Mouse (Mus musculus): Measurements from ENCODE around the gene Magee2. TPM values are rescaled to one million over a fixed set of nuclear protein-coding genes. Genes with fewer than 3 reads are reported as not detected.
"Not testable (repeated sequence)": the region's sequence is repeated elsewhere in the genome, so short reads cannot be mapped to it uniquely, and the experiment has no call there.

Magee2 gene
- 1.3 and 2.1 TPM in 2 replicates for total RNA-seq (2012; rRNA removed)

- H3K36me3 ChIP-seq (ENCODE audit: control insufficient read depth, insufficient read depth, low read length, poor library complexity, severe bottlenecking), result no peaks in the 10 kb centered on the region
- H3K4me1 ChIP-seq (ENCODE audit: control insufficient read depth in 2 of 2, insufficient read depth in 2 of 2, low read length in 2 of 2, poor library complexity in 1 of 2), result no peaks in the 10 kb centered on the region
- H3K9me3 ChIP-seq (ENCODE audit: control insufficient read depth, insufficient read depth, low read depth, low read length), result no peaks in the 10 kb centered on the region
- TF ChIP-seq HCFC1 (IDR thresholded peaks at IDR 0.05; ENCODE audit: borderline replicate concordance, insufficient read depth, low read length) (no peak), CHD2 (IDR thresholded peaks at IDR 0.05; ENCODE audit: low read depth, low read length) (no peak), ZC3H11A (IDR thresholded peaks at IDR 0.05; ENCODE audit: borderline replicate concordance, low read depth, low read length) (no peak), MAFK (IDR thresholded peaks at IDR 0.05; ENCODE audit: insufficient read depth, low read depth, low read length) (no peak), ZNF384 (IDR thresholded peaks at IDR 0.05; ENCODE audit: low read depth, low read length) (no peak)
- in situ Hi-C loops (cut with MboI; ENCODE audit: low sequenced_read_pairs in 2 of 2, unreplicated experiment in 2 of 2), result no loop called here
- peak; percentile 29 for DNase-seq (ENCODE audit: low read depth, low spot score)
- H3K9ac ChIP-seq (ENCODE audit: insufficient read depth, low read depth, low read length, poor library complexity, severe bottlenecking), result peak within 1 kb of the TSS; percentile 44
- H3K27ac ChIP-seq (ENCODE audit: insufficient read depth, low read depth, low read length, poor library complexity, severe bottlenecking), result no peak within 1 kb of the TSS
- peak within 1 kb of the TSS; percentile 58 to 80 for H3K4me3 ChIP-seq (ENCODE audit: insufficient read depth in 1 of 2, low read depth in 1 of 2, low read length in 2 of 2, poor library complexity in 1 of 2, severe bottlenecking in 1 of 2)
These were observed at the start of gene Magee2 for GRCm38 (mm10) chrX:104856751-104857341. Gene Magee2, minus strand, starts transcription at chrX:104857267.

GRCm38 (mm10) chrX:104853610-104854009 is 3.5 kb downstream of the Magee2 start:
- Histone ChIP-seq H3K9me3 (ENCODE audit: control insufficient read depth, insufficient read depth, low read depth, low read length) (no peaks in the 10 kb centered on the region), H3K4me3 (ENCODE audit: insufficient read depth in 1 of 2, low read depth in 1 of 2, low read length in 2 of 2, poor library complexity in 1 of 2, severe bottlenecking in 1 of 2) (no peak overlapping the region), H3K27ac (ENCODE audit: insufficient read depth, low read depth, low read length, poor library complexity, severe bottlenecking) (no peak overlapping the region), H3K4me1 (ENCODE audit: control insufficient read depth in 2 of 2, insufficient read depth in 2 of 2, low read length in 2 of 2, poor library complexity in 1 of 2) (no peaks in the 10 kb centered on the region), H3K9ac (ENCODE audit: insufficient read depth, low read depth, low read length, poor library complexity, severe bottlenecking) (no peak overlapping the region), H3K36me3 (ENCODE audit: control insufficient read depth, insufficient read depth, low read length, poor library complexity, severe bottlenecking) (no peaks in the 10 kb centered on the region)
- TF ChIP-seq CHD2 (IDR thresholded peaks at IDR 0.05; ENCODE audit: low read depth, low read length) (no peak), ZC3H11A (IDR thresholded peaks at IDR 0.05; ENCODE audit: borderline replicate concordance, low read depth, low read length) (no peak), HCFC1 (IDR thresholded peaks at IDR 0.05; ENCODE audit: borderline replicate concordance, insufficient read depth, low read length) (no peak), ZNF384 (IDR thresholded peaks at IDR 0.05; ENCODE audit: low read depth, low read length) (no peak), MAFK (IDR thresholded peaks at IDR 0.05; ENCODE audit: insufficient read depth, low read depth, low read length) (no peak)
- in situ Hi-C loops (cut with MboI; ENCODE audit: low sequenced_read_pairs in 2 of 2, unreplicated experiment in 2 of 2), result no loop called here
- DNase-seq (ENCODE audit: low read depth, low spot score), result no peak

GRCm38 (mm10) chrX:104817583-104817982 is 39.5 kb downstream of the Magee2 start:
- in situ Hi-C loops (cut with MboI; ENCODE audit: low sequenced_read_pairs in 2 of 2, unreplicated experiment in 2 of 2), result loop anchor here (25.0 kb wide), 1 partner anchor 195 kb away; no protein-coding TSS in a partner anchor
- H3K4me1 ChIP-seq (ENCODE audit: control insufficient read depth in 2 of 2, insufficient read depth in 2 of 2, low read length in 2 of 2, poor library complexity in 1 of 2); H3K36me3 ChIP-seq (ENCODE audit: control insufficient read depth, insufficient read depth, low read length, poor library complexity, severe bottlenecking); H3K9ac ChIP-seq (ENCODE audit: insufficient read depth, low read depth, low read length, poor library complexity, severe bottlenecking); H3K4me3 ChIP-seq (ENCODE audit: insufficient read depth in 1 of 2, low read depth in 1 of 2, low read length in 2 of 2, poor library complexity in 1 of 2, severe bottlenecking in 1 of 2); H3K27ac ChIP-seq (ENCODE audit: insufficient read depth, low read depth, low read length, poor library complexity, severe bottlenecking); H3K9me3 ChIP-seq (ENCODE audit: control insufficient read depth, insufficient read depth, low read depth, low read length); DNase-seq (ENCODE audit: low read depth, low spot score): not testable (repeated sequence)

- not testable (repeated sequence) for H3K27ac ChIP-seq (ENCODE audit: insufficient read depth, low read depth, low read length, poor library complexity, severe bottlenecking); H3K4me3 ChIP-seq (ENCODE audit: insufficient read depth in 1 of 2, low read depth in 1 of 2, low read length in 2 of 2, poor library complexity in 1 of 2, severe bottlenecking in 1 of 2); H3K36me3 ChIP-seq (ENCODE audit: control insufficient read depth, insufficient read depth, low read length, poor library complexity, severe bottlenecking); H3K9me3 ChIP-seq (ENCODE audit: control insufficient read depth, insufficient read depth, low read depth, low read length); DNase-seq (ENCODE audit: low read depth, low spot score); H3K4me1 ChIP-seq (ENCODE audit: control insufficient read depth in 2 of 2, insufficient read depth in 2 of 2, low read length in 2 of 2, poor library complexity in 1 of 2); H3K9ac ChIP-seq (ENCODE audit: insufficient read depth, low read depth, low read length, poor library complexity, severe bottlenecking)
- in situ Hi-C loops (cut with MboI; ENCODE audit: low sequenced_read_pairs in 2 of 2, unreplicated experiment in 2 of 2), result loop anchor here (25.0 kb wide), 1 partner anchor 195 kb away; no protein-coding TSS in a partner anchor
These were observed 40.1 kb downstream of the Magee2 start for GRCm38 (mm10) chrX:104816987-104817386.

- in situ Hi-C loops (cut with MboI; ENCODE audit: low sequenced_read_pairs in 2 of 2, unreplicated experiment in 2 of 2), result loop anchor here (25.0 kb wide), 1 partner anchor 199 kb away; no protein-coding TSS in a partner anchor
These were observed 43.4 kb downstream of the Magee2 start for GRCm38 (mm10) chrX:104813704-104814103.

More at GRCm38 (mm10) chrX:104813704-104814103, 43.4 kb downstream of the Magee2 start:
- DNase-seq (ENCODE audit: low read depth, low spot score); H3K27ac ChIP-seq (ENCODE audit: insufficient read depth, low read depth, low read length, poor library complexity, severe bottlenecking); H3K4me1 ChIP-seq (ENCODE audit: control insufficient read depth in 2 of 2, insufficient read depth in 2 of 2, low read length in 2 of 2, poor library complexity in 1 of 2); H3K4me3 ChIP-seq (ENCODE audit: insufficient read depth in 1 of 2, low read depth in 1 of 2, low read length in 2 of 2, poor library complexity in 1 of 2, severe bottlenecking in 1 of 2); H3K9ac ChIP-seq (ENCODE audit: insufficient read depth, low read depth, low read length, poor library complexity, severe bottlenecking); H3K36me3 ChIP-seq (ENCODE audit: control insufficient read depth, insufficient read depth, low read length, poor library complexity, severe bottlenecking); H3K9me3 ChIP-seq (ENCODE audit: control insufficient read depth, insufficient read depth, low read depth, low read length): not testable (repeated sequence)

Other genes starting within 250 kb of the Magee2 start
- 10.8 and 11.8 TPM in 2 replicates for gene Zdhhc15, start 186.2 kb downstream of the Magee2 start, total RNA-seq (2012; rRNA removed)
- gene Pbdc1, start 222.5 kb upstream of the Magee2 start, total RNA-seq (2012; rRNA removed), result 32.9 and 43.0 TPM in 2 replicates

All from ES-E14 (cell line).